Mouse (Mus musculus) C2C12 (cell line): ENCODE measurements around the gene Ppp2r3c. TPM values are rescaled to one million over a fixed set of nuclear protein-coding genes. Genes with fewer than 3 reads are reported as not detected.

Experiments
- H3K27me3 ChIP-seq: one replicate; pipeline ENCODE4 v1.6.1; 2011; ENCODE audit not compliant: control insufficient read depth, insufficient read depth, insufficient read length
- H3K36me3 ChIP-seq: one replicate; pipeline ENCODE4 v1.6.1; 2011; ENCODE audit not compliant: control insufficient read depth, insufficient read depth
- H3K4me3 ChIP-seq: one replicate; pipeline ENCODE4 v1.5.1; 2011; ENCODE audit warnings: mild to moderate bottlenecking, control low read depth; ENCODE audit not compliant: poor library complexity, insufficient read depth, severe bottlenecking
- H3K79me2 ChIP-seq: one replicate; pipeline ENCODE4 v1.6.1; 2011; ENCODE audit not compliant: control insufficient read depth, insufficient read depth
- H3K79me3 ChIP-seq: one replicate; pipeline ENCODE4 v1.6.1; 2011; ENCODE audit warnings: low read depth, control low read depth
- H3ac ChIP-seq: one replicate; pipeline ENCODE3; 2011; ENCODE audit warnings: low read depth; ENCODE audit not compliant: control insufficient read depth, insufficient read length
- CEBPB ChIP-seq: IDR thresholded peaks from one replicate; pipeline ENCODE4 v1.6.1; 2011; ENCODE audit warnings: low read depth, mild to moderate bottlenecking, control low read depth, moderate library complexity
- CTCF ChIP-seq: IDR thresholded peaks from one replicate; pipeline ENCODE4 v1.5.1; 2011; ENCODE audit not compliant: control insufficient read depth, insufficient read depth, insufficient read length
- FOSL1 ChIP-seq: IDR thresholded peaks from one replicate; pipeline ENCODE4 v1.8.0; 2011; ENCODE audit warnings: mild to moderate bottlenecking, low read length; ENCODE audit not compliant: poor library complexity, insufficient read depth, severe bottlenecking
- MAX ChIP-seq: IDR thresholded peaks from one replicate; pipeline ENCODE4 v1.6.1; 2011; ENCODE audit warnings: mild to moderate bottlenecking, control low read depth
- MYOD1 ChIP-seq: IDR thresholded peaks from one replicate; pipeline ENCODE4 v1.6.1; 2011; ENCODE audit warnings: low read depth; ENCODE audit not compliant: control insufficient read depth, insufficient read length
- MYOG ChIP-seq: IDR thresholded peaks from one replicate; pipeline ENCODE4 v1.6.1; 2011; ENCODE audit not compliant: control insufficient read depth, insufficient read length; ENCODE audit errors: extremely low read depth
- USF1 ChIP-seq: IDR thresholded peaks from one replicate; pipeline ENCODE4 v1.6.1; 2011; ENCODE audit warnings: low read depth, mild to moderate bottlenecking, control low read depth, moderate library complexity
- polyA plus RNA-seq: library from polyadenylated mRNA; unstranded; fragments of >200 nt; fragmentation: generic; extraction: Trizol; gene quantifications from one replicate; pipeline ENCODE4 v1.2.1, GENCODE M21; 2012; ENCODE audit warnings: missing spikeins

Ppp2r3c gene
- polyA plus RNA-seq, 1 experiment = 3.8 TPM

GRCm38 (mm10) chr12:55329351-55329750 is 26.6 kb upstream of the Ppp2r3c start:
- Histone ChIP-seq H3K79me2 (no peaks in the 10 kb centered on the region), H3K27me3 (no peaks in the 10 kb centered on the region), H3K79me3 (no peaks in the 10 kb centered on the region), H3ac (no peak overlapping the region), H3K4me3 (no peak overlapping the region), H3K36me3 (peaks cover 4% of the 10 kb centered on the region)
- no peak for TF ChIP-seq CEBPB
- no peak for TF ChIP-seq MAX
- TF ChIP-seq CTCF = no peak
- no peak for TF ChIP-seq FOSL1
- no peak for TF ChIP-seq USF1
- TF ChIP-seq MYOD1 = no peak
- no peak for TF ChIP-seq MYOG

GRCm38 (mm10) chr12:55328784-55329183 is 26.0 kb upstream of the Ppp2r3c start:
- no peaks in the 10 kb centered on the region for H3K79me3 ChIP-seq

GRCm38 (mm10) chr12:55325702-55326101 is 22.9 kb upstream of the Ppp2r3c start:
- H3K79me3 ChIP-seq = no peaks in the 10 kb centered on the region
- no peaks in the 10 kb centered on the region for H3K27me3 ChIP-seq
- H3K79me2 ChIP-seq = no peaks in the 10 kb centered on the region
- TF ChIP-seq CEBPB = no peak
- TF ChIP-seq FOSL1 = no peak
- TF ChIP-seq CTCF = no peak
- no peak for TF ChIP-seq USF1
- TF ChIP-seq MYOD1 = no peak
- TF ChIP-seq MAX = no peak
- no peak for TF ChIP-seq MYOG
- no peak overlapping the region for H3K4me3 ChIP-seq
- H3K36me3 ChIP-seq = peaks cover 4% of the 10 kb centered on the region
- H3ac ChIP-seq = no peak overlapping the region

More at GRCm38 (mm10) chr12:55328784-55329183, 26.0 kb upstream of the Ppp2r3c start:
- Histone ChIP-seq H3ac (no peak overlapping the region), H3K36me3 (peaks cover 4% of the 10 kb centered on the region), H3K27me3 (no peaks in the 10 kb centered on the region), H3K4me3 (no peak overlapping the region), H3K79me2 (no peaks in the 10 kb centered on the region)
- TF ChIP-seq FOSL1 (no peak), MAX (no peak), CEBPB (no peak), MYOD1 (no peak), MYOG (no peak), CTCF (no peak), USF1 (no peak)

- Histone ChIP-seq H3K4me3 (no peak overlapping the region), H3K36me3 (peaks cover 9% of the 10 kb centered on the region), H3K79me2 (no peaks in the 10 kb centered on the region), H3K79me3 (no peaks in the 10 kb centered on the region), H3K27me3 (no peaks in the 10 kb centered on the region), H3ac (no peak overlapping the region)
- TF ChIP-seq MYOG (no peak), FOSL1 (no peak), MAX (no peak), CEBPB (no peak), USF1 (no peak), CTCF (no peak), MYOD1 (no peak)
These were observed 19.0 kb upstream of the Ppp2r3c start for GRCm38 (mm10) chr12:55321642-55322291.

GRCm38 (mm10) chr12:55315192-55315591 is 12.4 kb upstream of the Ppp2r3c start:
- Histone ChIP-seq H3K36me3 (peaks cover 9% of the 10 kb centered on the region), H3K4me3 (no peak overlapping the region), H3K79me2 (no peaks in the 10 kb centered on the region), H3ac (no peak overlapping the region), H3K79me3 (no peaks in the 10 kb centered on the region), H3K27me3 (no peaks in the 10 kb centered on the region)
- TF ChIP-seq MAX = no peak
- no peak for TF ChIP-seq CTCF
- no peak for TF ChIP-seq USF1
- no peak for TF ChIP-seq MYOG
- TF ChIP-seq FOSL1 = no peak
- no peak for TF ChIP-seq MYOD1
- no peak for TF ChIP-seq CEBPB

GRCm38 (mm10) chr12:55313901-55314300 is 11.1 kb upstream of the Ppp2r3c start:
- H3ac ChIP-seq = no peak overlapping the region
- no peak overlapping the region for H3K4me3 ChIP-seq
- H3K36me3 ChIP-seq = peaks cover 9% of the 10 kb centered on the region
- no peaks in the 10 kb centered on the region for H3K79me2 ChIP-seq
- TF ChIP-seq CEBPB (no peak), USF1 (no peak), MYOD1 (no peak)
- no peaks in the 10 kb centered on the region for H3K79me3 ChIP-seq
- H3K27me3 ChIP-seq = no peaks in the 10 kb centered on the region
